Mouse (Mus musculus) embryonic facial prominence, embryonic 14.5 days (tissue): ENCODE results near the gene Hspa1b. TPM values are rescaled to one million over a fixed set of nuclear protein-coding genes. Genes with fewer than 3 reads are reported as not detected.
A peak's percentile ranks its signal among the peaks of the same experiment; 100 is the strongest.

Experiments
- ATAC-seq: fragments of 200-750 bp; cut with Nextera tagmentation; 2 replicates; pipeline ENCODE4 v1.8.0; 2017; ENCODE audit warnings: low read depth, moderate number of reproducible peaks, moderate TSS enrichment
- DNase-seq: peaks from one replicate; pipeline ENCODE4 v3.0.0-alpha.2; 2015; ENCODE audit warnings: low spot score
- H3K27ac ChIP-seq: fragments of 300-500 bp; sonication (generic); replicated peaks from 2 replicates; pipeline ENCODE4 v1.5.1; 2014; ENCODE audit warnings: low read depth, mild to moderate bottlenecking, low read length, moderate library complexity
- H3K27me3 ChIP-seq: fragments of 300-500 bp; sonication (generic); replicated peaks from 2 replicates; pipeline ENCODE4 v1.6.1; 2014; ENCODE audit warnings: low read length; ENCODE audit not compliant: control insufficient read depth, insufficient read depth
- H3K36me3 ChIP-seq: fragments of 300-500 bp; sonication (generic); 2 replicates; pipeline ENCODE4 v1.6.1; 2014; ENCODE audit warnings: low read length, mixed read lengths; ENCODE audit not compliant: control insufficient read depth, insufficient read depth
- H3K4me1 ChIP-seq: fragments of 300-500 bp; sonication (generic); 2 replicates; pipeline ENCODE4 v1.6.1; 2014; ENCODE audit warnings: antibody characterized with exemption, low read length; ENCODE audit not compliant: control insufficient read depth, insufficient read depth
- H3K4me2 ChIP-seq: fragments of 300-500 bp; sonication (generic); 2 replicates; pipeline ENCODE4 v1.6.1; 2014; ENCODE audit warnings: low read depth, mild to moderate bottlenecking, low read length, moderate library complexity, mixed read lengths
- H3K4me3 ChIP-seq: fragments of 300-500 bp; sonication (generic); 2 replicates; pipeline ENCODE4 v1.5.1; 2014; ENCODE audit warnings: low read depth, mild to moderate bottlenecking, low read length
- H3K9ac ChIP-seq: fragments of 300-500 bp; sonication (generic); 2 replicates; pipeline ENCODE4 v1.6.1; 2014; ENCODE audit warnings: low read depth, mild to moderate bottlenecking, low read length, moderate library complexity, mixed read lengths
- H3K9me3 ChIP-seq: fragments of 300-500 bp; sonication (generic); 2 replicates; pipeline ENCODE4 v1.6.1; 2016; ENCODE audit warnings: low read length; ENCODE audit not compliant: control insufficient read depth
- WGBS: fragments of 180-500 bp; shearing (Covaris S2); extraction: QIAGEN DNeasy Blood & Tissue Kit; methylation state at CpG from one replicate; pipeline ENCODE4 v1.1.7; 2014; 5-methylcytosine and 5-hydroxymethylcytosine counted together
- polyA plus RNA-seq: library from polyadenylated mRNA; unstranded; fragments of >200 nt; fragmentation: Nextera tagmentation; extraction: Ambion mirVana; gene quantifications from 2 replicates; pipeline ENCODE4 v1.2.1, GENCODE M21; 2014

The Hspa1b gene
- polyA plus RNA-seq, 1 experiment from 2014 or later: 2.3 TPM

DNA sequence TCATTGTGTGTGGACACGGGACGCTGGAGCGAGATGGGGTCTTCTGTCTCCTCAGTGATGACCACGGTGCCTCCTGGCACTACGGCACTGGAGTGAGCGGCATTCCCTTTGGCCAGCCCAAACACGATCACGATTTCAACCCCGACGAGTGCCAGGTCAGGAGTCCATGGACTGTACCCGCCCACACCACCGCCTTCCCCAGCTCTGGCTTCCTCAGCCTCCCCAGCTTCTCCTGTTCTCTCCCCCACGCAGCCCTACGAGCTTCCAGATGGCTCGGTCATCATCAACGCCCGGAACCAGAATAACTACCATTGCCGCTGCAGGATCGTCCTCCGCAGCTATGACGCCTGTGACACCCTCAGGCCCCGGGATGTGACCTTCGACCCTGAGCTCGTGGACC, 25.0 kb downstream of the Hspa1b start:
- H3K9me3 ChIP-seq: no peaks in the 10 kb centered on the region
- 0 out of 2 replicates have a peak overlapping the region, but pooled peaks have one; percentile 30 for H3K9ac ChIP-seq
- no peak for DNase-seq
- WGBS: 46% methylated on average over 24 of the region's 24 CpGs
- H3K27me3 ChIP-seq: no peaks in the 10 kb centered on the region
- H3K27ac ChIP-seq: no peak overlapping the region
- peaks cover 7% of the 10 kb centered on the region for H3K4me1 ChIP-seq
- no peak overlapping the region for H3K4me3 ChIP-seq
- ATAC-seq: no peak
- no peak overlapping the region for H3K4me2 ChIP-seq
- peaks cover 5% of the 10 kb centered on the region; the same call in 1 of the 2 replicates for H3K36me3 ChIP-seq

DNA sequence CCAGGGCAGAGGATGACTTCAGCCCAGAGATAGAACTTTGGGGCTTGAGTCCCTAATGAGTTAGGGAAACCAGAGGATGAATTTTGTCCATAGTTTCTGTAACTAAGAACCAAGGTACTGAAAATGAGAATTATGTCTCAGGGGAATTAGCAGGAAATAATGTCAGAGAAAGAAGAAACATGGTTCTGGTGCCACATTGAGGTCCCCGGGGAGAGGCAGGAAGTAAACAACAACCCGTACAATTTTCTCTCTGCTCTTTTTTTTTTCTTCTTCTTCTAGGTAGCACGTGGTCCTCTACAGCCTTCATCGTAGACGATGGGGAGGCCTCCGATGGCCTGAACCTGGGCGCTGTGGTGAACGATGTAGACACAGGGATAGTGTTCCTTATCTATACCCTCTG, 26.8 kb downstream of the Hspa1b start:
- Histone ChIP-seq H3K27me3 (no peaks in the 10 kb centered on the region), H3K4me3 (peak overlapping the region; percentile 71), H3K4me2 (peak overlapping the region; percentile 72), H3K9me3 (no peaks in the 10 kb centered on the region), H3K4me1 (peaks cover 7% of the 10 kb centered on the region), H3K9ac (peak overlapping the region; percentile 81), H3K27ac (no peak overlapping the region), H3K36me3 (peaks cover 5% of the 10 kb centered on the region; the same call in 1 of the 2 replicates)
- no peak for DNase-seq
- no peak for ATAC-seq
- WGBS: 89% methylated on average over 8 of the region's 8 CpGs

GRCm38 (mm10) chr17:34931735-34932098, 27.3 kb downstream of the Hspa1b start:
- no peaks in the 10 kb centered on the region for H3K27me3 ChIP-seq
- H3K4me3 ChIP-seq: peak overlapping the region; percentile 71
- peak overlapping the region; percentile 81 for H3K9ac ChIP-seq
- H3K4me2 ChIP-seq: peak overlapping the region; percentile 72
- DNase-seq (no peak), ATAC-seq (0 out of 2 replicates have a peak, but pooled peaks have one; percentile 8)
- H3K36me3 ChIP-seq: peaks cover 5% of the 10 kb centered on the region; the same call in 1 of the 2 replicates
- no peaks in the 10 kb centered on the region for H3K9me3 ChIP-seq
- H3K27ac ChIP-seq: no peak overlapping the region
- peaks cover 7% of the 10 kb centered on the region for H3K4me1 ChIP-seq
- 14% methylated on average over 14 of the region's 14 CpGs for WGBS

DNA sequence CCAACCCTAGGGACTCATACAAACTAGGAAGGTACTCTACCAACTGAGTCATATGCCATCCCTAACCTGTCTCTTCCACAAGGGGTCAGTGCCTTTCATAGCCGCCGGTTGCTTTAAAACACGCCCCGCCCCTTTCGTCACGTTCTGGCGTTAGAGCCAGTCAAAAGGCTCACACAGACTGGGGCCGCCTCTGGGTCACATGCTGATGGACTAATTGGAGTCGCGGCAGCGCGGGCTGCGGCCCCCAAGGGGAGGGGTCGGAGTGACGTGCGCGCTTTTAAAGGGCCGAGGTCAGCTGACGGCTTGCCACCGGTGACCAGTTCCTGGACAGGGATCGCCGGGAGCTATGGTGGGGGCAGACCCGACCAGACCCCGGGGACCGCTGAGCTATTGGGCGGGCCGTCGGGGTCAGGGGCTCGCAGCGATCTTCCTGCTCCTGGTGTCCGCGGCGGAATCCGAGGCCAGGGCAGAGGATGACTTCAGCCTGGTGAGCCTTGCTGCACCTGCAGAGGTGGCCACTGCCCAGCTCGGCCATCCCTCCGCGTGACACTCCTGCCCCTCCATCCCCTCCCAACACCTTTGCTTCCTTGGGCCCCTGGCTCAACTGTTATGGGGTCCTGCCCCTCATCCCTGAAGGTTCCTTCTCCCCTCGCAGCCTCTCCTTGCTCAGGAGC, 27.8 kb downstream of the Hspa1b start, which contains the start of gene Neu1:
Neu1 (plus strand) TSS at position 193 of the 674 bp plus-strand sequence.
- H3K36me3 ChIP-seq: peaks cover 5% of the 10 kb centered on the region; the same call in 1 of the 2 replicates
- ATAC-seq (peak; percentile 98), DNase-seq (peak; percentile 99)
- peak within 1 kb of the TSS; percentile 71 for H3K4me3 ChIP-seq
- H3K27ac ChIP-seq: no peak within 1 kb of the TSS
- no peaks in the 10 kb centered on the region for H3K9me3 ChIP-seq
- peak within 1 kb of the TSS; percentile 81 for H3K9ac ChIP-seq
- 1% methylated on average over 31 of the region's 38 CpGs for WGBS
- H3K4me2 ChIP-seq: peak within 1 kb of the TSS; percentile 72
- H3K27me3 ChIP-seq: no peaks in the 10 kb centered on the region
- peaks cover 7% of the 10 kb centered on the region for H3K4me1 ChIP-seq

DNA sequence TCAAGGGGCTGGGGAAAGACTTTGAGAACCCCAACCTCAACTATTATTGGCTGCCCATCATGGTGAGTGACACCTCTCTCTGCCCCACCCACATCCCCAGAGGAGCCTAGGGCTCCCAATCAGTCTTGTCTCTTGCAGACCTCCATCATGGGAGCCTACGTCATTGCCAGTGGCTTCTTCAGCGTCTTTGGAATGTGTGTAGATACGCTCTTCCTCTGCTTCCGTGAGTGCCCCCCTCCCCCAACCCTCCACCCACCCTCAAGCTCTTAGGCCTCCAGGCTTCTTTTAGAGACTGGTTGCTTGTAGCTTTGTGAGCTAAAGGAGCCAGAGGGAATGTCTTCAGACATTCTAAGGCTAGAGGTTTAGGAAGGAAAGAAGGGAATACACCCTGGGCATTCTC, 30.2 kb downstream of the Hspa1b start:
- Histone ChIP-seq H3K27me3 (no peaks in the 10 kb centered on the region), H3K4me1 (peaks cover 7% of the 10 kb centered on the region), H3K27ac (no peak overlapping the region), H3K4me3 (no peak overlapping the region), H3K4me2 (no peak overlapping the region), H3K9ac (no peak overlapping the region), H3K36me3 (no peaks in the 10 kb centered on the region), H3K9me3 (no peaks in the 10 kb centered on the region)
- no peak for DNase-seq
- no peak for ATAC-seq
- WGBS: 55% methylated on average over 4 of the region's 4 CpGs

DNA sequence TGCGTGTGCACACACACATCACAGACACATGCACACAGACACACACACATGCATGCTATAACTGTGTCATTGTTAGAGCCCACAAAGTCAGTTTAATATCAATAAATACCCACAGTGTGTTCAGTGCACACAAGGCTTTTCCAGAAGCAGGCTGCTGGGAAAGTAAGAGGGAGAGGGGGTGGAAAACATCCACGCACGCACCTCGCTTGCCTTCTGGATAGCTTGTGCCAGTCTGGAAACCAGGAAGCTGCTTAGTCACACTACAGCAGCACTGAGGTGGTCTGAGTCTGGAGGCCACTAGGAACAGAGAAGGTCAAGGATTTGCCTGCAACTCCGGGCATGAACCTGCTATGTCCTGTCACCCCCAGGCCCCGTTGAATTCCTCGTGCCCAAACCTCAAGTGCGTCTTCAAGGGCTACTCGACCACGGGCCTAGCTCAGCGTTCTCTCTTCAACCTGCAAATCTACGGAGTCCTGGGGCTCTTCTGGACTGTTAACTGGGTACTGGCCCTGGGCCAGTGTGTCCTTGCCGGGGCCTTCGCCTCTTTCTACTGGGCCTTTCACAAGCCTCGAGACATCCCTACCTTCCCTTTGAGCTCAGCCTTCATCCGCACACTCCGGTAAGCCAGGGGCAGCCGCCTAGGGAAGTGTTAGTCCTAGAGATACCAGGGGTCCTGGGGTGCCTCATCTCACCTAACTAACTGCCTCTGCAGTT, 31.6 kb downstream of the Hspa1b start:
- H3K27ac ChIP-seq: no peak overlapping the region
- peaks cover 7% of the 10 kb centered on the region for H3K4me1 ChIP-seq
- 86% methylated on average over 18 of the region's 18 CpGs for WGBS

DNA sequence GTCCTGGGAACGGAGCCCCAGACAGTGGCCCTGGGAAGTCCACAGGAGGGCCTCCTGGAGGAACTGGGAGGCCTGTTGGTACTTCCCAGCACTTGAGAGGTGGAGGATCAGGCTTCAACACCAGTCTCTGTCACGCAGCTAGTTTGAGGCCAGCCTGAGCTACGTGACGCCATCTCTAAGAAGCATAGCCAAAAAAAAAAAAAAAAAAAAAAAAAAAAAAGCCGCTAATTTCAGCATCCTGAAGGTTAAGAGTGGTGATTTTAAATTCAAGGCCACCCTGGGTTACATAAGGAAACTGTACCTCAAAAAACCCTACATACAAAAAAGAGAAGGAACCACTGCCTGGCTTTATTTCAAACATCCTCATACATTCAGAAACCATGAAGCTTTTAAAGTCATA, 34.8 kb downstream of the Hspa1b start:
- ATAC-seq (no peak), DNase-seq (no peak)
- Histone ChIP-seq H3K9ac (no peak overlapping the region), H3K4me2 (no peak overlapping the region), H3K36me3 (no peaks in the 10 kb centered on the region), H3K9me3 (no peaks in the 10 kb centered on the region), H3K4me1 (no peaks in the 10 kb centered on the region), H3K27ac (no peak overlapping the region), H3K27me3 (no peaks in the 10 kb centered on the region), H3K4me3 (no peak overlapping the region)
- WGBS: 71% methylated on average over 5 of the region's 5 CpGs

More for the DNA sequence above, 31.6 kb downstream of the Hspa1b start:
- no peak overlapping the region for H3K4me3 ChIP-seq
- no peak overlapping the region for H3K4me2 ChIP-seq
- DNase-seq (no peak), ATAC-seq (no peak)
- no peak overlapping the region for H3K9ac ChIP-seq
- no peaks in the 10 kb centered on the region for H3K36me3 ChIP-seq
- H3K27me3 ChIP-seq: no peaks in the 10 kb centered on the region
- H3K9me3 ChIP-seq: no peaks in the 10 kb centered on the region

DNA sequence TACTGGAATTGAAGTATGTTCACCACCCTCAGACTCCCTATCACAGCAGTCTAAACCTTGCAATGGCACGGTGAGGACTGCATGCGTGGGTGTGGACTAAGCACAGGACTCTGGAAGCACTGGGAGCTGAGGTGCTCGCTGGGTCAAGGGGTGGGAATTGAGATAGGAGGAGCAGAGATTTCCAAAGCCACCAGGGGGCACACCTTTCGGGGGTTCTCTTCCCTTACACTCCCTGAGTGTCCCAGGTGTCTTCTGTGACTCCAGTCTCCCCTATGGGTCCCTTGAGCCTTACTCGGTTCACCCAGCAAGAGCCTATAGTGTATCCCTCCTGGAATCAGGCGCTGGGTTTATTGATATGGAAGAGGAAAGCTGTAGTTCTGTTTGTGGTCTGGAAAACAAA, 36.1 kb downstream of the Hspa1b start:
- Histone ChIP-seq H3K9me3 (no peaks in the 10 kb centered on the region), H3K27me3 (no peaks in the 10 kb centered on the region), H3K9ac (no peak overlapping the region), H3K27ac (no peak overlapping the region), H3K4me2 (no peak overlapping the region), H3K4me3 (no peak overlapping the region), H3K4me1 (no peaks in the 10 kb centered on the region), H3K36me3 (no peaks in the 10 kb centered on the region)
- 52% methylated on average over 6 of the region's 6 CpGs for WGBS
- DNase-seq (no peak), ATAC-seq (no peak)
